Mouse (Mus musculus): ENCODE measurements at regions not wholly inside any gene's neighbourhood (a gene's known extent, or its start where the extent isn't known, plus 50 kb on each side); places are given as distances from the start of the nearest gene placed in this dataset.

DNA sequence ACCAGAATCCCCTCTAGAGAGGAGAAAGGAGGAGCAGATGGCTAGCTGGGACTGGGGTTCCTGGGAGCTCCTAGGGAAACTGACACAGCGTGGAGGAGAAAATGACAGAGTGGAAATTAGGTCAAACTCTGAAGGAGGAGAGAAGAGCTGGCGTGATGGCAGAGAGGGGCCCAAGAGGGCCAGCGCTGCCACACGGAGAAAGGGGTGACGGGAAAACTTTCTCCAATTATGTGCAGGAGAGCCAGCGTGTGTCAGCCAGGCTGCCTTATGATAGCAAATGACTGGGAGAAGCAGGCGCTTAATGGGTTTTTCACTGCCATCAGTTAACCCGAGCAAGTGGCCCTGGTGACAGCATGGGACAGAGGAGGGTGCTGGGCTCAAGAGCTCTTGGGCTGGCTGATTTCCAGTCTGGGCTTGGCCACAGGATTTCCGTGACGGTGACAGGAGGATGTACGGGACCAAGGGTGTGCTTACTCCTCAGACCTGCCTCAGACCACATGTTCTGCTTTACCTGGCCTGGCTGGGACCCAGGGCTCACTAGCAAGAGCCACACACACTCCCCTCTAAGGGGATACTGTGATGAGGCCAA lies 102.9 kb downstream of the Plxna1 start:
- no peak for TF ChIP-seq POLR2A (IDR thresholded peaks at IDR 0.05; ENCODE audit: borderline replicate concordance, low read depth, low read length)
- 0 out of 2 replicates have a peak, but pooled peaks have one; percentile 2 for TF ChIP-seq CTCF (IDR thresholded peaks at IDR 0.05; ENCODE audit: low read depth, low read length)

Data from bone marrow macrophage, adult 2 months (primary cell).